ENCODE assay signal across 22 mouse cellular contexts in genomic region chr6:142692085-142692484, GRCm38 (mm10). TPM values are rescaled to one million over a fixed set of nuclear protein-coding genes. Genes with fewer than 3 reads are reported as not detected.
"Had no signal": no experiment of that assay in that cellular context is flagged by ENCODE, and none has a peak within 500 bp of the region (broad histone marks: within the 10 kb centered on the region; RNA-seq: fewer than 3 reads in every experiment).

No protein-coding gene starts in this region.

- H3K4me1 ChIP-seq: limb, embryonic 10.5 days; limb, embryonic 13.5 days; liver, embryonic 12.5 days; liver, embryonic 15.5 days; lung, embryonic 15.5 days; megakaryocyte, embryonic 14.5 days; midbrain, embryonic 10.5 days; midbrain, embryonic 13.5 days; neural tube, embryonic 13.5 days had no signal

- DNase-seq: liver; lung, adult 18-20 months; lung, postnatal 10 days; lung, postnatal 36 days; retina, postnatal 1 day; right cerebral cortex, postnatal 25 days; thymus, adult 2 months; thymus, postnatal 14 days; thymus, postnatal 4 days had no signal

- H3K9me3 ChIP-seq: limb, embryonic 10.5 days; limb, embryonic 13.5 days; liver, embryonic 12.5 days; liver, embryonic 15.5 days; lung, embryonic 15.5 days; megakaryocyte, embryonic 14.5 days; midbrain, embryonic 10.5 days; midbrain, embryonic 13.5 days; neural tube, embryonic 13.5 days had no signal

- H3K36me3 ChIP-seq: limb, embryonic 10.5 days; limb, embryonic 13.5 days; liver, embryonic 12.5 days; liver, embryonic 15.5 days; lung, embryonic 15.5 days; midbrain, embryonic 10.5 days; midbrain, embryonic 13.5 days; neural tube, embryonic 13.5 days had no signal

- H3K27me3 ChIP-seq: limb, embryonic 13.5 days; liver, embryonic 12.5 days; liver, embryonic 15.5 days; lung, embryonic 15.5 days; midbrain, embryonic 13.5 days; neural tube, embryonic 13.5 days had no signal

- H3K4me3 ChIP-seq: limb, embryonic 10.5 days; limb, embryonic 13.5 days; liver, embryonic 12.5 days; liver, embryonic 15.5 days; lung, embryonic 15.5 days; megakaryocyte, embryonic 14.5 days; midbrain, embryonic 10.5 days; midbrain, embryonic 13.5 days; myocyte; neural tube, embryonic 13.5 days had no signal

- H3K27ac ChIP-seq: limb, embryonic 10.5 days; limb, embryonic 13.5 days; liver, embryonic 12.5 days; liver, embryonic 15.5 days; lung, embryonic 15.5 days; midbrain, embryonic 10.5 days; midbrain, embryonic 13.5 days; neural tube, embryonic 13.5 days; stomach, postnatal 0 days had no signal

RNA-seq across cellular contexts. Expression of gene Abcc9, which starts 10.0 kb away (rescaled TPM):
- total RNA-seq: monocyte, adult 5-6 weeks; neutrophil, adult 5-6 weeks had no signal
